Mouse (Mus musculus) embryonic facial prominence, embryonic 12.5 days (tissue): Measurements from ENCODE around the gene Tapbp. TPM values are rescaled to one million over a fixed set of nuclear protein-coding genes. Genes with fewer than 3 reads are reported as not detected.

Experiments
- ATAC-seq: fragments of 200-750 bp; cut with Nextera tagmentation; 2 replicates; pipeline ENCODE4 v1.8.0; 2017; ENCODE audit not compliant: insufficient number of reproducible peaks, insufficient read depth, low FRiP score, low TSS enrichment
- H3K27ac ChIP-seq: fragments of 300-500 bp; sonication (generic); 2 replicates; pipeline ENCODE4 v1.5.1; 2016; ENCODE audit warnings: mild to moderate bottlenecking
- H3K27me3 ChIP-seq: fragments of 300-500 bp; sonication (generic); 2 replicates; pipeline ENCODE4 v1.6.1; 2016; ENCODE audit warnings: mild to moderate bottlenecking, moderate library complexity
- H3K36me3 ChIP-seq: fragments of 300-500 bp; sonication (generic); 2 replicates; pipeline ENCODE4 v1.6.1; 2016; ENCODE audit warnings: mild to moderate bottlenecking
- H3K4me1 ChIP-seq: fragments of 300-500 bp; sonication (generic); 2 replicates; pipeline ENCODE4 v1.6.1; 2016
- H3K4me2 ChIP-seq: fragments of 300-500 bp; sonication (generic); replicated peaks from 2 replicates; pipeline ENCODE4 v1.6.1; 2016; ENCODE audit warnings: mild to moderate bottlenecking, moderate library complexity
- H3K4me3 ChIP-seq: fragments of 300-500 bp; sonication (generic); 2 replicates; pipeline ENCODE4 v1.5.1; 2016; ENCODE audit warnings: mild to moderate bottlenecking
- H3K9ac ChIP-seq: fragments of 300-500 bp; sonication (generic); 2 replicates; pipeline ENCODE4 v1.6.1; 2016; ENCODE audit warnings: mild to moderate bottlenecking, moderate library complexity
- H3K9me3 ChIP-seq: fragments of 300-500 bp; sonication (generic); 2 replicates; pipeline ENCODE4 v1.6.1; 2016; ENCODE audit warnings: mild to moderate bottlenecking, moderate library complexity
- WGBS: fragments of 180-500 bp; shearing (Covaris S2); methylation state at CpG from one replicate; pipeline ENCODE4 v1.1.7; 2016; 5-methylcytosine and 5-hydroxymethylcytosine counted together
- polyA plus RNA-seq: library from polyadenylated mRNA; unstranded; fragments of >200 nt; fragmentation: Nextera tagmentation; extraction: Ambion mirVana; gene quantifications from 2 replicates; pipeline ENCODE4 v1.2.1, GENCODE M21; 2016

Gene Tapbp
- polyA plus RNA-seq, 1 experiment from 2014 or later, result 25.0 TPM

DNA sequence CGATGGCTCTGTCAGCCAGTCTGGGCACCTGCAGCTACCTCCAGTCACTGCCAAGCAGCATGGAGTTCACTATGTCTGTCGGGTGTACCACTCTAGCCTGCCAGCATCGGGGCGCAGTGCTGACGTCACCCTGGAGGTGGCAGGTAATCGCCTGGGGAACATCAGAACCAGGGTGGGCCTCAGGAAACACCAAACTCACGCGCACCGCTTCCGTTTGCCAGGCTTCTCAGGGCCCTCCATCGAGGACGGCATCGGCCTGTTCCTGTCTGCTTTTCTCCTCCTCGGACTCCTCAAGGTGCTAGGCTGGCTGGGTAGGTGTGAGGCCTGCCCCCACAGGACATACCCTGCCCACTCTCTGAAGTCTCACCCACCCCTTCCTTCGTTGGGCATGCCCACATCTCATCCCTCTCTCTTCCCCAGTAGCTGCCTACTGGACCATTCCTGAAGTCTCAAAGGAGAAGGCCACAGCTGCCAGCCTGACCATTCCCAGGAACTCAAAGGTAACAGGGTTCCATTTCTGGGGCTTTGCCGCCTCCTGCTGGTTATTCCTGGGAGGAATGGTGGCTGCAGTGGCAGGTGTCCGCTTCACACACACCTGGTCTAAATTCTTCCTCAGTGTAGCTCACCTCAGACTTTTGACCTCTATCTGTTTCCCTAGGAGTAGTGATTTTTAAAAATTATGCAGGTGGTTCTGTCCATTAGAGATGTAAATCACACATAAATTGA is 10.7 kb downstream of the Tapbp start:
- Histone ChIP-seq H3K4me1 (peaks cover 11% of the 10 kb centered on the region), H3K36me3 (peaks cover 3% of the 10 kb centered on the region; the same call in 1 of the 2 replicates), H3K9me3 (no peaks in the 10 kb centered on the region), H3K4me3 (no peak overlapping the region), H3K4me2 (no peak overlapping the region), H3K27ac (no peak overlapping the region), H3K9ac (no peak overlapping the region; the same call in 1 of the 2 replicates), H3K27me3 (no peaks in the 10 kb centered on the region)
- ATAC-seq, result no peak
- 83% methylated on average over 17 of the region's 17 CpGs for WGBS

- H3K36me3 ChIP-seq, result peaks cover 16% of the 10 kb centered on the region
- H3K4me2 ChIP-seq, result peak overlapping the region; percentile 99
- H3K9me3 ChIP-seq, result no peaks in the 10 kb centered on the region
- no peaks in the 10 kb centered on the region for H3K27me3 ChIP-seq
- 63% methylated on average over 21 of the region's 21 CpGs for WGBS
- peak overlapping the region; percentile 88 for H3K4me3 ChIP-seq
- H3K27ac ChIP-seq, result no peak overlapping the region
- H3K9ac ChIP-seq, result peak overlapping the region; percentile 89
- ATAC-seq, result no peak
- H3K4me1 ChIP-seq, result peaks cover 14% of the 10 kb centered on the region
Measured at GRCm38 (mm10) chr17:33928251-33928947, 12.7 kb downstream of the Tapbp start.

DNA sequence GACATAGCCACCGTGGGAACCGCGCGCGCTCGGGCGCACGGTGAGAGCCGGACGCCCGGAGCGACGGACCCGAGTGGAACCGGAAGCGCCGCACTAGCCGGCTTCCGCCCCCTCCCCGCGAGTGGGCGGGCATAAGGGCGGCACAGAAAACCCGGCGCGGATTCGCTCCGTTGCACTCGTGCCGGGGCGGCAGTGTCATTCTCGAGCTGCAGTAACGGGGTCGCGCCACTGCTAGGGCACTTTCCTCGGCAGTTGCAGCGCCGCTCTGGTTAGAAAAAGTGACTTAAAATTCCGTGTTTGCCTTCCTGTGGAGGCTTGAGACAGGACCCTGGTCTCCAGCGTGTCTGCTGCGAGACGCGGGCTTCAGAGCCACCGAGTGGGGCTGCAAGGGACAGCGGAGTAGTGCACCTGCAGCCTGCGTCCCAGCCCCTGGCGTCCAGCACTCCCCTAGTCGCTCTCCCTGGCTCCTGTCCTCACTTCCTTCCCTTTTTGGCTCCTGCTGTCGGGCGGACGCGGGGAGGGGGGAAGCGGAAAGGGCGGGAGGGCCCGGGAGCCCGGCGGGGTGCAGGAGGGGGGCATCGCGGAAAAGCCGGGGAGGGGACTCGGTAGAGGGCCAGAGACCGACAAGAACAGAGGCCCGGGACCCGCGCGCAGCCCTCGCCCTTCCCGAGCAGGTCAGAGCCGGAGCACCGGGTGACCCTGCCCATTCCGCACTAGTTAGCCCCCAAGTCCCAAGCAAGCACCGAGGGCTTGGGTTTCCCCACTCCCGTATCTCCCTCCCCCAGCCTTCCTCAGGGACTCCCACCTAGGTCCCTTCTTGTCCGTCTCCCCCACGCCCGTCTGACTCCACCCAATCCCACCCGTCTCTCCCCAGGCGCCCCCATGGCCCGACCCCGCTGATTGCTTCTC is 13.9 kb downstream of the Tapbp start, which contains the start of gene Rgl2:
TSS of gene Rgl2 (plus strand) at position 173 of the 909 bp plus-strand sequence.
- WGBS, result under 1% methylated on average over 76 of the region's 80 CpGs
- H3K27me3 ChIP-seq, result no peaks in the 10 kb centered on the region
- no peaks in the 10 kb centered on the region for H3K9me3 ChIP-seq
- H3K4me1 ChIP-seq, result peaks cover 14% of the 10 kb centered on the region
- peaks cover 27% of the 10 kb centered on the region for H3K36me3 ChIP-seq
- peak within 1 kb of the TSS; percentile 99 for H3K4me2 ChIP-seq
- H3K4me3 ChIP-seq, result peak within 1 kb of the TSS; percentile 88
- H3K9ac ChIP-seq, result peak within 1 kb of the TSS; percentile 89
- ATAC-seq, result peak; percentile 70
- H3K27ac ChIP-seq, result peak within 1 kb of the TSS; percentile 95

- peak overlapping the region; percentile 88 for H3K4me3 ChIP-seq
- ATAC-seq, result no peak
- H3K4me1 ChIP-seq, result peaks cover 14% of the 10 kb centered on the region
- peak overlapping the region; percentile 95 for H3K27ac ChIP-seq
- no peaks in the 10 kb centered on the region for H3K27me3 ChIP-seq
- H3K36me3 ChIP-seq, result peaks cover 36% of the 10 kb centered on the region
- peak overlapping the region; percentile 99 for H3K4me2 ChIP-seq
- H3K9me3 ChIP-seq, result no peaks in the 10 kb centered on the region
- WGBS, result under 1% methylated on average over 43 of the region's 45 CpGs
- peak overlapping the region; percentile 89 for H3K9ac ChIP-seq
Measured at GRCm38 (mm10) chr17:33930280-33931158, 14.8 kb downstream of the Tapbp start.

DNA sequence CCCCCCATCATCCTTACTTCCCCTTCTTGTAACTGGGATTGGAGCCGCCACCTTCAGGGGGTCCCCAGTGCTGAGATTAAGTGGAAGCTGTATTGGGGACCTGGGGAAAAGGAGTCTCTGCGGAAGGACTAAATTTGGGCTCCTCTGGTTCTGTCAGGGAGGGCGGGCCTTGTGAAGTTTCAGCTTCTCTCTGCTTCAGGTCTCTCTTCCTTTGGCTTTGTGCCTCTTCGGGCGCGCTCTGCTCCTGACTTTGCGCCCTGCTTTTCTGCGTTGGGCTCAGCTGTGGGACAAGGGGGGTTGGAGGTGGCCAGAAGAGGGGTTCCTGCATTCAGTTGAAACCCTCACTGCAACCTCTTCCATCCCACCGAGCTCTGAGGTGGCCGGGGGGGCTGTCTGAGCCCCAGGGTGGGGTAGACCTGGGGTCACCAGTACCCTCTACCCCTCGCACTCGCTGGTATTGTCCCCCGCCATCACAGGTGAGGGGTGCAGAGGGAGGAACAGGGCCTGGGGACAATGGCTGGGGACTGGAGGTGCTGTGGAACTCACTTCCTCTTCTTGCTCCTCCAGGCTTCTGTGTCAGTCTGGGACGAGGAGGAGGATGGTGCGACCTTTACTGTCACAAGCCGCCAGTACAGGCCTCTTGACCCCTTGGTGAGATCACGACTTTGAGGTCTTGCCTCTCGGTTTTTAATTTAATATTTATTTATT is 15.6 kb downstream of the Tapbp start:
- H3K9me3 ChIP-seq, result no peaks in the 10 kb centered on the region
- H3K4me1 ChIP-seq, result peaks cover 14% of the 10 kb centered on the region
- peaks cover 43% of the 10 kb centered on the region for H3K36me3 ChIP-seq
- WGBS, result 28% methylated on average over 18 of the region's 18 CpGs
- peak overlapping the region; percentile 88 for H3K4me3 ChIP-seq
- H3K4me2 ChIP-seq, result peak overlapping the region; percentile 99
- no peak for ATAC-seq
- peak overlapping the region; percentile 89 for H3K9ac ChIP-seq
- peak overlapping the region; percentile 46; the same call in 1 of the 2 replicates for H3K27ac ChIP-seq
- no peaks in the 10 kb centered on the region for H3K27me3 ChIP-seq

- peaks cover 44% of the 10 kb centered on the region for H3K36me3 ChIP-seq
- no peak for ATAC-seq
- no peak overlapping the region for H3K4me3 ChIP-seq
- no peaks in the 10 kb centered on the region for H3K27me3 ChIP-seq
- no peak overlapping the region for H3K27ac ChIP-seq
- H3K9me3 ChIP-seq, result no peaks in the 10 kb centered on the region
- H3K9ac ChIP-seq, result no peak overlapping the region
- 91% methylated on average over 11 of the region's 11 CpGs for WGBS
- H3K4me2 ChIP-seq, result no peak overlapping the region
- peaks cover 14% of the 10 kb centered on the region for H3K4me1 ChIP-seq
Measured at GRCm38 (mm10) chr17:33931947-33932346, 16.2 kb downstream of the Tapbp start.

GRCm38 (mm10) chr17:33932448-33932847 is 16.7 kb downstream of the Tapbp start:
- Histone ChIP-seq H3K4me3 (no peak overlapping the region), H3K4me1 (peaks cover 14% of the 10 kb centered on the region), H3K9ac (no peak overlapping the region), H3K9me3 (no peaks in the 10 kb centered on the region), H3K27ac (no peak overlapping the region), H3K4me2 (no peak overlapping the region), H3K27me3 (no peaks in the 10 kb centered on the region), H3K36me3 (peaks cover 49% of the 10 kb centered on the region)
- no peak for ATAC-seq
- 73% methylated on average over 14 of the region's 14 CpGs for WGBS

- peaks cover 14% of the 10 kb centered on the region for H3K4me1 ChIP-seq
- H3K27me3 ChIP-seq, result no peaks in the 10 kb centered on the region
- no peaks in the 10 kb centered on the region for H3K9me3 ChIP-seq
- ATAC-seq, result no peak
- no peak overlapping the region for H3K27ac ChIP-seq
- 0 out of 2 replicates have a peak overlapping the region, but pooled peaks have one; percentile 24 for H3K9ac ChIP-seq
- 82% methylated on average over 15 of the region's 15 CpGs for WGBS
- no peak overlapping the region for H3K4me2 ChIP-seq
- H3K36me3 ChIP-seq, result peaks cover 51% of the 10 kb centered on the region
- no peak overlapping the region for H3K4me3 ChIP-seq
Measured at GRCm38 (mm10) chr17:33932970-33933369, 17.3 kb downstream of the Tapbp start.

DNA sequence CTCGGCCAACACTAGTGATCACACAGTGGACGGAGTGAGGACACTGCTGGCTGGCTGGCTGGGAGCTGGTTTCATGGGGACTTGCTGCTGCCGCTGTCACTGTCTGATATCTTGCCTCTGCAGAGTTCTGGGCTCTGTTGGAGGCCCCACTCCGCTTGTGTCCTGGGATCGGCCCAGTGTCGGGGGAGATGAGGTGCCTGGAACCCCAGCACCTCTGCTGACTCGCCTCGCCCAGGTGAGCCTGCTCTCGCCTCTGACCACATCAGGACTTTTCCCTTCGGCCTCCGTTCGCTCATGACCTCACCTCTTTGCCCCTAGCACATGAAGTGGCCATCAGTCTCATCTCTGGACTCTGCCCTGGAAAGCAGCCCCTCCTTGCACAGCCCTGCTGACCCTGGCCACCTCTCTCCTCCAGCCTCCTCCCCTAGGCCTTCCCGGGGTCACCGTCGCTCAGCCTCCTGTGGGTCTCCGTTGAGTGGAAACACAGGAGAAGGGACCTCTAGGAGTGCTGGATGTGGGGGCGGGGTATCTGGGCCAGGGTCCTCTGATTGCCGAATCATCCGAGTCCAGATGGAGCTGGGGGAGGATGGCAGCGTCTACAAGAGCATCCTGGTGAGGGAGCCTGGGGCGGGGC is 19.8 kb downstream of the Tapbp start:
- Histone ChIP-seq H3K4me1 (peaks cover 16% of the 10 kb centered on the region), H3K36me3 (peaks cover 51% of the 10 kb centered on the region), H3K4me2 (no peak overlapping the region), H3K4me3 (no peak overlapping the region), H3K9me3 (no peaks in the 10 kb centered on the region), H3K27ac (no peak overlapping the region), H3K9ac (no peak overlapping the region), H3K27me3 (no peaks in the 10 kb centered on the region)
- WGBS, result 87% methylated on average over 21 of the region's 21 CpGs
- no peak for ATAC-seq

DNA sequence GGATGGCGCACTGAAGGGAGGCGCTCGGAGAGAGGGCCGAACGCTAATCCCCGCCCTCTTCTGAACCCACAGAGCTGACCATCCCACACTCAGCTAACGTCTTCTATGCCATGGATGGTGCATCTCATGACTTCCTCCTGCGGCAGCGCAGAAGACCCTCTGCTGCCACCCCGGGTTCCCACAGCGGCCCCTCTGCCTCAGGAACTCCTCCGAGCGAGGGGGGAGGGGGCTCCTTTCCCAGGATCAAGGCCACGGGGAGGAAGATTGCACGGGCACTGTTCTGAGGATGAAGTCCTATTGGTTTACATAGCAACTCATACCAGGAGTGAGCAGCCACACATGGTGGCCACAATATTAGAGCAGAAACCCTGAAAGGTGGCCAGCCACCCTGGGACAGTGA is 21.3 kb downstream of the Tapbp start:
- Histone ChIP-seq H3K9ac (no peak overlapping the region), H3K27ac (no peak overlapping the region), H3K36me3 (peaks cover 51% of the 10 kb centered on the region), H3K4me1 (peaks cover 14% of the 10 kb centered on the region), H3K27me3 (no peaks in the 10 kb centered on the region), H3K4me2 (no peak overlapping the region), H3K4me3 (no peak overlapping the region), H3K9me3 (no peaks in the 10 kb centered on the region)
- 85% methylated on average over 15 of the region's 15 CpGs for WGBS
- ATAC-seq, result no peak
